Mouse (Mus musculus) lung, postnatal 0 days (tissue): ENCODE measurements around the gene Dnaaf1. TPM values are rescaled to one million over a fixed set of nuclear protein-coding genes. Genes with fewer than 3 reads are reported as not detected.

Experiments
- ATAC-seq: fragments of 200-750 bp; cut with Nextera tagmentation; 2 replicates; pipeline ENCODE4 v1.8.0; 2017; ENCODE audit warnings: moderate library complexity
- DNase-seq: peaks from one replicate; pipeline ENCODE4 v3.0.0-alpha.2; 2016; ENCODE audit warnings: low spot score
- H3K27ac ChIP-seq: fragments of 300-500 bp; sonication (generic); 2 replicates; pipeline ENCODE4 v1.5.1; 2014; ENCODE audit warnings: antibody characterized with exemption, mild to moderate bottlenecking, low read length, mixed read lengths
- H3K27me3 ChIP-seq: fragments of 300-500 bp; sonication (generic); replicated peaks from 2 replicates; pipeline ENCODE4 v1.6.1; 2014; ENCODE audit warnings: low read length, mixed read lengths; ENCODE audit not compliant: insufficient read depth
- H3K36me3 ChIP-seq: fragments of 300-500 bp; sonication (generic); 2 replicates; pipeline ENCODE4 v1.6.1; 2014; ENCODE audit warnings: low read length, mixed read lengths; ENCODE audit not compliant: insufficient read depth
- H3K4me1 ChIP-seq: fragments of 300-500 bp; sonication (generic); 2 replicates; pipeline ENCODE4 v1.6.1; 2014; ENCODE audit warnings: antibody characterized with exemption, low read depth, low read length, mixed read lengths; ENCODE audit not compliant: insufficient read depth
- H3K4me2 ChIP-seq: fragments of 300-500 bp; sonication (generic); replicated peaks from 2 replicates; pipeline ENCODE4 v1.6.1; 2014; ENCODE audit warnings: low read depth, mild to moderate bottlenecking, low read length, moderate library complexity, mixed read lengths
- H3K4me3 ChIP-seq: fragments of 300-500 bp; sonication (generic); 2 replicates; pipeline ENCODE4 v1.5.1; 2014; ENCODE audit warnings: low read depth, low read length
- H3K9ac ChIP-seq: fragments of 300-500 bp; sonication (generic); replicated peaks from 2 replicates; pipeline ENCODE4 v1.6.1; 2014; ENCODE audit warnings: low read depth, mild to moderate bottlenecking
- H3K9me3 ChIP-seq: fragments of 300-500 bp; sonication (generic); 2 replicates; pipeline ENCODE4 v1.6.1; 2016; ENCODE audit warnings: low read length, mixed read lengths
- CTCF ChIP-seq: IDR thresholded peaks from 2 replicates; pipeline ENCODE4 v1.5.1; 2016; ENCODE audit warnings: antibody characterized with exemption, mild to moderate bottlenecking
- EP300 ChIP-seq: IDR thresholded peaks from 2 replicates; pipeline ENCODE4 v1.6.1; 2016; ENCODE audit warnings: antibody characterized with exemption, mild to moderate bottlenecking, control low read depth
- WGBS: fragments of 180-500 bp; shearing (Covaris S2); extraction: QIAGEN DNeasy Blood & Tissue Kit; methylation state at CpG from one replicate; pipeline ENCODE4 v1.1.7; 2014; 5-methylcytosine and 5-hydroxymethylcytosine counted together
- polyA plus RNA-seq: library from polyadenylated mRNA; unstranded; fragments of >200 nt; fragmentation: Nextera tagmentation; extraction: Ambion mirVana; gene quantifications from 2 replicates; pipeline ENCODE4 v1.2.1, GENCODE M21; 2015

Dnaaf1 gene
- polyA plus RNA-seq: 2.9 and 4.0 TPM in 2 replicates

DNA sequence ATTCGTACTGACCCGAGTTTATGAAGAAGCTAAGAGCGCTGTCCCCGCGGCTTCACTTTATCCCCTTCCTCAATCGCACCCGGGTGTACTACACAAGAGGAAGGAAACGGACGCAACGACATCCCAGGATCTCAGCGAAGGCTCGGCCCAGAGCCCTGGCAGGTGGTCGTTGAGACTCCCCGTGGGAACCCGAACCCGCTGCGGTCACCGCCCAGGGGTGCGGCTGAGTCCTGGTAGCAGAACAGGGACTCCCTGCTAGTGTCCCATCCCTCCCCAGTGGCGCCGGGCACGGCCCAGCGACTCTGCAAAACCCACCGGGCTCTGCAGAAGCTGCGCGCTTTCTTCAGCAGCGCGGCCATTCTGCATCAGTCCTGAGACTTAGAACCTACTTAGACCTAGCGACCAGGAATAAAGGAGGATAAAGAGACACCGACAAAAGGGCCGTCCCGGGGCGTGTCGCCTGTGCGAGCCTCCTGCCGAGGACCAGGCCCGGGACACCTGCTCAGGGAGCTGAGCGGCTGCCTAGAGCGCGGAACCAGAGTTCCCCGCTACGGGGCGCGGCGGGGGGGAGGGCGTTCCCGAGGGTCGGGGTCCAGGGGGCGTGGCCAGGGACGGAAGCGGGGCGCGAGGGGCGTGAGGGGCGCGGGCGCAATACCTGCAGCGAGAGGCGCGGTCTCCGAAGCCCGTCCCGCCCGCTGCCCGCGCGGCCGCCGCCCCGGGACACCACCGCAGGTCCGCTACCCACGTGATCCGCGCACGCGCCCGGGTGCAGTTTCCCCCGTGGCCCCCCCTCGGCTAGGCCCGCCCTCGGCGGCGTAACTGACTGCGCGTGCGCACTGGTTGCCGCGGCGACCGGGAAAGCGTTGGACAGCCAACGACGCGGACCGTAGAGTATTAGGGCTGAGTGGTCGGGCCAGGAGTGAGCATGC lies at the start of gene Dnaaf1, which contains the start of gene Hsdl1:
Gene Dnaaf1 (plus strand): TSS at position 799 of the 929 bp plus-strand sequence.
Gene Hsdl1 (minus strand): TSS at position 747 of the 929 bp plus-strand sequence.
- no peaks in the 10 kb centered on the region for H3K9me3 ChIP-seq
- H3K4me1 ChIP-seq: peaks cover 4% of the 10 kb centered on the region; the same call in 1 of the 2 replicates
- peak within 1 kb of the TSS; percentile 66 for H3K9ac ChIP-seq
- peak within 1 kb of the TSS; percentile 82 for H3K4me3 ChIP-seq
- no peaks in the 10 kb centered on the region for H3K36me3 ChIP-seq
- peak; percentile 96 for DNase-seq
- peak within 1 kb of the TSS; percentile 92 for H3K4me2 ChIP-seq
- H3K27ac ChIP-seq: 0 out of 2 replicates have a peak within 1 kb of the TSS, but pooled peaks have one; percentile 15
- TF ChIP-seq CTCF (peak; percentile 54), EP300 (no peak)
- ATAC-seq: peak; percentile 91
- WGBS: under 1% methylated on average over 80 of the region's 97 CpGs
- peaks cover 9% of the 10 kb centered on the region; the same call in 1 of the 2 replicates for H3K27me3 ChIP-seq

DNA sequence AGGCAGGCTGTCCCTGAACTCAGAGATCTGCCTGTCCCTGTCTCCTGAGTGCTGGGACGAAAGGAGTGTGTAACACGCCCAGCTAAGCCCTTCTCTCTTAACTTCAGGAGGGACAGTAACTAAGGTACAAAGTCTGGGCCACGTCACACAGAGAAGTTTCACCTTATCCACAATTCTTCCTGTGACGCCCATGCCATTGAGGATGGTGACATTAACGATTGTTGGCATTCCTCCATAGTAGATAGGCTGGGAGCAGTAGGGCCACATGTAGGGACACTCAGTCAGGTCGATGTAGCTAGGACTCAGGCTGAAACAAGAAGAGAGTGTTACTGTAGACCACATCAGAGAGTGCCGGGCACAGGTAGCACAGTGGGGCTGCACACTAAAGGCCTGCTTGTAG lies 46.3 kb upstream of the Dnaaf1 start:
- no peaks in the 10 kb centered on the region for H3K9me3 ChIP-seq
- H3K27me3 ChIP-seq: no peaks in the 10 kb centered on the region
- no peak overlapping the region for H3K27ac ChIP-seq
- H3K4me2 ChIP-seq: no peak overlapping the region
- ATAC-seq (no peak), DNase-seq (no peak)
- H3K4me1 ChIP-seq: no peaks in the 10 kb centered on the region
- TF ChIP-seq EP300 (no peak), CTCF (no peak)
- no peak overlapping the region for H3K4me3 ChIP-seq
- WGBS: 94% methylated on average over 7 of the region's 7 CpGs
- H3K9ac ChIP-seq: no peak overlapping the region
- H3K36me3 ChIP-seq: peaks cover 57% of the 10 kb centered on the region

DNA sequence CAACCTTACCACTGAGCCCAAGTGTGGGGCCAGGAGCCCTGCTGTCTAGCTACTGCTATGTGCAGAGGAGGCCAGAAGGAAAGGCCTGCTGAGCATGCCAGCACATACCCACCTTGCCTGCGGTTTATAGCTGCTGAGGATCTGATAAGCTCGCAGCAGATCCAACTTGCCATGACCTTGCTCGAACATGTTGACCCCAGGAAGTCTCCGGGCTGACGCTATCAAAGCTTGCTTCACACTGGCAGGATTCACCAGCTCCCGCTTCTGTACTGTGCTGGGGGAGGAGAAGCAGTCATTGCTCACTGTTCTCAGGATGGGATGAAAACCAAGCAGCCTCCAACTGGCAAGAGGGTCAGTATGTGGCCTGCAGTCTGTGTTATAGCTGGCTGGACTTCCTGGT lies 44.1 kb upstream of the Dnaaf1 start:
- Histone ChIP-seq H3K36me3 (peaks cover 55% of the 10 kb centered on the region), H3K27me3 (no peaks in the 10 kb centered on the region), H3K27ac (no peak overlapping the region), H3K9me3 (no peaks in the 10 kb centered on the region), H3K4me2 (no peak overlapping the region), H3K4me3 (no peak overlapping the region), H3K4me1 (no peaks in the 10 kb centered on the region), H3K9ac (no peak overlapping the region)
- DNase-seq (no peak), ATAC-seq (no peak)
- TF ChIP-seq CTCF (no peak), EP300 (no peak)
- WGBS: 69% methylated on average over 6 of the region's 6 CpGs

DNA sequence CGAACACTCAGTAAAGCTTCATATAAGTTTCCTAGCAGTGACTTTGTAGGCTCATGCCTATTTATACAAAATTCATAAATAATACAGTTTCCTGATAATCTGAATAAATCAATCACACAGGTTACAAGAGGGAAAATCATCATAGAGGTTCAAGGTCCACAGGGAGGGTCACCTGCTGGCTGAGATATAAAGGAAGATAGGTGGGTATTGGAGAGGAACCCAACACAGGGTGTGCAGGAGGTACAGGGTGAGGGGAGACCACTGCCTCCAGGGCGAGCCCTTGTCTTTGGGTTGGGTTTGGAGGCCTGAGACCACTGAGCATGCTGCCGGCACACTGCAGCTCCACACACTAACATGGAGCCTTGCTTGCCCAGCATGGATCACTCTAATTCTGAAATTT lies 43.6 kb upstream of the Dnaaf1 start:
- Histone ChIP-seq H3K4me2 (no peak overlapping the region), H3K9me3 (no peaks in the 10 kb centered on the region), H3K4me3 (no peak overlapping the region), H3K9ac (no peak overlapping the region), H3K36me3 (peaks cover 56% of the 10 kb centered on the region), H3K27ac (no peak overlapping the region), H3K4me1 (no peaks in the 10 kb centered on the region), H3K27me3 (no peaks in the 10 kb centered on the region)
- no peak for ATAC-seq
- no peak for DNase-seq
- WGBS: 95% methylated on average over 3 of the region's 3 CpGs
- no peak for TF ChIP-seq CTCF
- TF ChIP-seq EP300: no peak

DNA sequence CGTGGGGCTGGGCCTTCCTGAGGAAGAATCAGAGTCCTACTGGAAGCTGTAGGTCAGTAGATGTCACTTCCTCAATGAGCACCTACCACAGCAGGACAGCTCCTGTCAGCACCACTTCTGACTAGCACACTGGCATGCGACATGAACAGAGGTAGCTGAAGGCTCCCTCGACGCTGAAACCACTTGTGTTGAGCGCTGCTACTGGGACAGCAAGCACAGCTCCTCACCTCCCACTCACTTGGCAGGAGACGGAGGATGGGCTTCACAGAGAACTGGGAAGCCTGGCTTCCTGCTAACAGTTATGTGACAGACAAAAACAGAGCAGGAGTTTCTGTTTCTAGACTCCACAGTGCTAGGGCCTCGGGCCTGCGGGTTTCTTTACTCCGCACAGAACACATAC lies 43.1 kb upstream of the Dnaaf1 start:
- Histone ChIP-seq H3K27ac (no peak overlapping the region), H3K9ac (no peak overlapping the region), H3K27me3 (no peaks in the 10 kb centered on the region), H3K9me3 (no peaks in the 10 kb centered on the region), H3K36me3 (peaks cover 62% of the 10 kb centered on the region), H3K4me2 (no peak overlapping the region), H3K4me1 (no peaks in the 10 kb centered on the region), H3K4me3 (no peak overlapping the region)
- no peak for ATAC-seq
- WGBS: 87% methylated on average over 9 of the region's 9 CpGs
- TF ChIP-seq CTCF (no peak), EP300 (no peak)
- no peak for DNase-seq

DNA sequence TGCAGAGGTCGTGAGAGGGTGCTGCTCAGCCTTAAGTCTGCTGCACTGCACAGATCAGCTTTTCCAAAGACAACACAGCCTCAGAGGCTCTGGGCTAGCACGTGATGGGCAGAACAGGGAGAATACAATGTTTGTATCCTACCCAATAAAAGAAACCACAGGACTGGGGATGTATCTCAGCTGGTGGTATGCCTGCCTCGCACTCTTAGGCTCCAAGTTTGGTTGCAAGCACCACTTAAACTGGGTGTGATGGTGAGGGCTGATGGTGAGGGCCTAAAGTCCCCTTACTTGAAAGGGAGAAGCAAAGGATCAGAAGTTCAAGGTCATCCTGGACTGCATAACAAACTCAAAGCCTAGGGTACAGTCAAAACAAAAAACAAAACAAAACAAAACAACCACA lies 30.4 kb upstream of the Dnaaf1 start:
- 77% methylated on average over 3 of the region's 3 CpGs for WGBS
- no peak overlapping the region for H3K4me2 ChIP-seq
- DNase-seq (no peak), ATAC-seq (no peak)
- H3K9ac ChIP-seq: no peak overlapping the region
- H3K27ac ChIP-seq: no peak overlapping the region
- H3K9me3 ChIP-seq: no peaks in the 10 kb centered on the region
- no peak overlapping the region for H3K4me3 ChIP-seq
- no peak for TF ChIP-seq CTCF
- TF ChIP-seq EP300: no peak
- no peaks in the 10 kb centered on the region for H3K4me1 ChIP-seq
- H3K27me3 ChIP-seq: no peaks in the 10 kb centered on the region
- peaks cover 31% of the 10 kb centered on the region; the same call in 1 of the 2 replicates for H3K36me3 ChIP-seq
